Mouse (Mus musculus) large intestine, adult 2 months (tissue): Measurements from ENCODE around the gene Rpl35. TPM values are rescaled to one million over a fixed set of nuclear protein-coding genes. Genes with fewer than 3 reads are reported as not detected.

ENCODE experiments used
- DNase-seq: peaks from one replicate; pipeline ENCODE4 v3.0.0-alpha.2; 2012; ENCODE audit warnings: low read depth, low spot score
- WGBS: fragments of 180-500 bp; shearing (Covaris S2); methylation state at CpG from one replicate; pipeline ENCODE4 v1.1.7; 2018; 5-methylcytosine and 5-hydroxymethylcytosine counted together
- polyA plus RNA-seq: library from polyadenylated mRNA; depleted of rRNA; stranded (reverse); fragments of >200 nt; gene quantifications from 2 replicates; pipeline ENCODE4 v1.2.3, GENCODE M21; 2012

Rpl35 gene
- polyA plus RNA-seq, 1 experiment: 239 TPM

GRCm38 (mm10) chr2:38999910-39000586 is 5.4 kb downstream of the Rpl35 start:
- WGBS: 44% methylated on average over 8 of the region's 8 CpGs
- DNase-seq: no peak

GRCm38 (mm10) chr2:38999381-38999780 is 6.0 kb downstream of the Rpl35 start:
- DNase-seq: no peak
- WGBS: 29% methylated on average over 4 of the region's 4 CpGs

GRCm38 (mm10) chr2:38997386-38998374 is 7.7 kb downstream of the Rpl35 start, which contains the start of gene Wdr38:
TSS of gene Wdr38 (plus strand) at chr2:38997476.
- 10% methylated on average over 33 of the region's 33 CpGs for WGBS
- peak; percentile 73 for DNase-seq

- DNase-seq: no peak
- WGBS: 26% methylated on average over 4 of the region's 4 CpGs
Observed at GRCm38 (mm10) chr2:38992452-38992851, 13.0 kb downstream of the Rpl35 start.

GRCm38 (mm10) chr2:38992004-38992403 is 13.4 kb downstream of the Rpl35 start:
- no peak for DNase-seq
- WGBS: 31% methylated on average over 4 of the region's 4 CpGs

- WGBS: 96% methylated on average over 2 of the region's 2 CpGs
- DNase-seq: no peak
Observed at GRCm38 (mm10) chr2:38988929-38989328, 16.5 kb downstream of the Rpl35 start.

- DNase-seq: no peak
- WGBS: 68% methylated on average over 6 of the region's 6 CpGs
Observed at GRCm38 (mm10) chr2:38987803-38988510, 17.5 kb downstream of the Rpl35 start.

GRCm38 (mm10) chr2:38987371-38987770 is 18.1 kb downstream of the Rpl35 start:
- DNase-seq: no peak
- WGBS: 43% methylated on average over 1 of the region's 1 CpGs

- WGBS: 56% methylated on average over 3 of the region's 3 CpGs
- no peak for DNase-seq
Observed at GRCm38 (mm10) chr2:38986580-38986979, 18.8 kb downstream of the Rpl35 start.

GRCm38 (mm10) chr2:38983456-38983855 is 22.0 kb downstream of the Rpl35 start:
- 96% methylated on average over 2 of the region's 2 CpGs for WGBS
- DNase-seq: no peak

- WGBS: 87% methylated on average over 4 of the region's 4 CpGs
Observed at GRCm38 (mm10) chr2:38977837-38978236, 27.6 kb downstream of the Rpl35 start.

GRCm38 (mm10) chr2:38975941-38976805 is 29.3 kb downstream of the Rpl35 start:
- no peak for DNase-seq
- 78% methylated on average over 21 of the region's 21 CpGs for WGBS

More at GRCm38 (mm10) chr2:38977837-38978236, 27.6 kb downstream of the Rpl35 start:
- DNase-seq: no peak

GRCm38 (mm10) chr2:38975181-38975580 is 30.2 kb downstream of the Rpl35 start:
- WGBS: 86% methylated on average over 3 of the region's 3 CpGs

GRCm38 (mm10) chr2:38974171-38974570 is 31.3 kb downstream of the Rpl35 start:
- WGBS: 60% methylated on average over 2 of the region's 2 CpGs
- no peak for DNase-seq

More at GRCm38 (mm10) chr2:38975181-38975580, 30.2 kb downstream of the Rpl35 start:
- DNase-seq: no peak

- WGBS: 51% methylated on average over 7 of the region's 7 CpGs
- DNase-seq: no peak
Observed at GRCm38 (mm10) chr2:38973701-38974100, 31.7 kb downstream of the Rpl35 start.

GRCm38 (mm10) chr2:38973223-38973622 is 32.2 kb downstream of the Rpl35 start:
- DNase-seq: no peak
- WGBS: 31% methylated on average over 2 of the region's 2 CpGs

- DNase-seq: no peak
- WGBS: 33% methylated on average over 5 of the region's 5 CpGs
Observed at GRCm38 (mm10) chr2:38970057-38970456, 35.4 kb downstream of the Rpl35 start.

- DNase-seq: no peak
- 84% methylated on average over 2 of the region's 2 CpGs for WGBS
Observed at GRCm38 (mm10) chr2:38969650-38970049, 35.8 kb downstream of the Rpl35 start.

GRCm38 (mm10) chr2:38964198-38964597 is 41.2 kb downstream of the Rpl35 start:
- WGBS: 28% methylated on average over 4 of the region's 4 CpGs
- DNase-seq: no peak
